Mouse (Mus musculus) Patski (cell line): ENCODE data around the gene Fam89a. TPM values are rescaled to one million over a fixed set of nuclear protein-coding genes. Genes with fewer than 3 reads are reported as not detected.

Experiments
- ATAC-seq: fragments of 100-300 bp; one replicate; pipeline ENCODE4 v1.8.0; 2021
- CTCF ChIA-PET: fragments of 350-600 bp; sonication (Branson Sonifier 250); formaldehyde crosslinking; loops from one replicate; lab custom pipeline; 2022; ENCODE audit warnings: inconsistent platforms; lab: Charles Lee
- POLR2A ChIA-PET: fragments of 350-600 bp; sonication (Branson Sonifier 250); formaldehyde crosslinking; loops from one replicate; lab custom pipeline; 2022; ENCODE audit warnings: antibody characterized with exemption, inconsistent platforms; lab: Charles Lee
- DNase-seq: peaks from one replicate; pipeline ENCODE4 v3.0.0-alpha.2; 2011; ENCODE audit warnings: low read depth, low spot score
- H3K27me3 ChIP-seq: fragments of 371-371 bp; one replicate; pipeline ENCODE4 v1.5.1; 2021
- CTCF ChIP-seq: fragments of 100-300 bp; IDR thresholded peaks from one replicate; pipeline ENCODE4 v1.5.1; 2021
- in situ Hi-C: fragments of 300-500 bp; cut with MboI; formaldehyde crosslinking; loops from 3 replicates; pipeline ENCODE4 v1.11.1; 2018; ENCODE audit warnings: low pct_unique_long_range_greater_than_20kb, mixed read lengths
- polyA plus RNA-seq: library from polyadenylated mRNA; unstranded; gene quantifications from one replicate; pipeline ENCODE4 v1.2.3, GENCODE M21; 2021

Fam89a gene
- polyA plus RNA-seq, 1 experiment from 2014 or later, result 1.2 TPM

- ChIA-PET CTCF (no interaction called here), POLR2A (interaction anchor here (1.1 kb wide), 1 partner anchor 70 kb away, joined by 3 read pairs; no protein-coding TSS in a partner anchor)
- H3K27me3 ChIP-seq, result no peaks in the 10 kb centered on the region
- in situ Hi-C loops, result no loop called here
- ATAC-seq (peak; percentile 6), DNase-seq (no peak)
- no peak for TF ChIP-seq CTCF
These were observed 30.4 kb downstream of the Fam89a start for GRCm38 (mm10) chr8:124720938-124721861.

DNA sequence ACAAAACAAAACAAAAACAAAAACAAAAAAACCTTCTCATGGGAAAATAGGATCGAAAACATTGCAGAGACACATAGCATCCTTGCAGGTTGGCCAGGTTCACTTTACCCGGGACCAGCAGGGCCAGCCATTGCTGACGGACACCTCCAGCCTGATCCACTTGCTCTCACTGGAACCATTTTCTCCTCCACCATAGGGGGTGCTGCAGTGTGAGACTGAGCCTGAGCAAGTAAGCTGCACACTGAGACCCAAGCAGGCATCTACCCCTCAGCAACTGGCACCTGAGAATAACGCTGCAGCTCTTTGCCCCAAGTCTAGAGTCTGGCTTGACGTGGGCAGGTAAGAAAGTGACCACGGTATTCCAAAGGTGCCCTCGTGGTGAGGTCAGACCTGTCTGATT lies 31.5 kb downstream of the Fam89a start:
- H3K27me3 ChIP-seq, result no peaks in the 10 kb centered on the region
- DNase-seq, result no peak
- no peak for TF ChIP-seq CTCF
- in situ Hi-C loops, result no loop called here
- ChIA-PET POLR2A (no interaction called here), CTCF (no interaction called here)
- ATAC-seq, result no peak

GRCm38 (mm10) chr8:124715736-124716135 lies 35.9 kb downstream of the Fam89a start:
- ATAC-seq, result no peak
- POLR2A ChIA-PET, result no interaction called here
- no peak for TF ChIP-seq CTCF
- in situ Hi-C loops, result no loop called here
- no peak for DNase-seq
- CTCF ChIA-PET, result no interaction called here
- H3K27me3 ChIP-seq, result no peaks in the 10 kb centered on the region

DNA sequence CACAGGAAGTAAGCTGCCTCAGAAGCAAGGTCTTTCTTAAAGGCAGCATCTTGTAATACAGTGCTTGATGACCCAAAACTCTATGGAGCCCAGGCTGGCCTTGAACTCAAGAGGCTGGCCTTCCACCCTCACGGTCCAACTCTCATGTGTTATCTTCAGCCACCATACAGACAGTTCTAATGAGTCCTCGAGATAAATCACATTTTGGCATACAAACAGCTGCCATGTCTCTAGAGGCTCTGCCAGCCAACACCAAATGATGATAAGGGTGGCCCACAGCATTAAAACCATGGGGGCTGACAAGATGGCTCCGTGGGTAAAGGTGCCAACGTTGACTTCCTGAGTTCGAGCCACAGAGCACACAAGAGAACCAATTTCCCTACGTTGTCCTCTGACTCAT lies 38.4 kb downstream of the Fam89a start:
- ATAC-seq, result no peak
- CTCF ChIA-PET, result no interaction called here
- no peak for TF ChIP-seq CTCF
- in situ Hi-C loops, result no loop called here
- POLR2A ChIA-PET, result interaction anchor here (0.6 kb wide), 1 partner anchor 31 kb away, joined by 3 read pairs; no protein-coding TSS in a partner anchor
- DNase-seq, result no peak
- H3K27me3 ChIP-seq, result no peaks in the 10 kb centered on the region

GRCm38 (mm10) chr8:124705823-124706222 lies 45.8 kb downstream of the Fam89a start:
- DNase-seq (no peak), ATAC-seq (no peak)
- in situ Hi-C loops, result no loop called here
- TF ChIP-seq CTCF, result no peak
- ChIA-PET POLR2A (no interaction called here), CTCF (no interaction called here)
- no peaks in the 10 kb centered on the region for H3K27me3 ChIP-seq

DNA sequence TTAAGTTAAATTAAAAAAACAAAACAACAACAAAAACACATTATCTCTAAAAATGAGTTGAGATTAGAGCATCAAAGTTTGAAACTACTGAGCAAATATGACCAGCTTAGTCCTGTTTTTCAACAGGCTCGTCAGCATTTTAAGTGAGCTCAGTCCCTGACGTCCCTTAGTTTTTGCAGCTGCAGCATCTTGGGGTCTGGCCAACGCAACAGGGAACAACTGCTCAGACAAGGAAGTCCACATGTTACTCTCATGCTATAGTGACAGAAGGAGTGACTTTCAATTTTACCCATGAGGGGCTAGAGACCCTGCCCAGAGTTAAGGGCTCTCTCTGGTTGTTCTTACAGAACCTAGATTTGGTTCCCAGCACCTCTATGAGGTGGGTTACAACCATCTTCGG lies 47.3 kb downstream of the Fam89a start:
- no peak for DNase-seq
- in situ Hi-C loops, result no loop called here
- TF ChIP-seq CTCF, result no peak
- POLR2A ChIA-PET, result interaction anchor here (1.0 kb wide), 1 partner anchor 14 kb away, joined by 3 read pairs; no protein-coding TSS in a partner anchor
- CTCF ChIA-PET, result no interaction called here
- ATAC-seq, result no peak
- H3K27me3 ChIP-seq, result no peaks in the 10 kb centered on the region

DNA sequence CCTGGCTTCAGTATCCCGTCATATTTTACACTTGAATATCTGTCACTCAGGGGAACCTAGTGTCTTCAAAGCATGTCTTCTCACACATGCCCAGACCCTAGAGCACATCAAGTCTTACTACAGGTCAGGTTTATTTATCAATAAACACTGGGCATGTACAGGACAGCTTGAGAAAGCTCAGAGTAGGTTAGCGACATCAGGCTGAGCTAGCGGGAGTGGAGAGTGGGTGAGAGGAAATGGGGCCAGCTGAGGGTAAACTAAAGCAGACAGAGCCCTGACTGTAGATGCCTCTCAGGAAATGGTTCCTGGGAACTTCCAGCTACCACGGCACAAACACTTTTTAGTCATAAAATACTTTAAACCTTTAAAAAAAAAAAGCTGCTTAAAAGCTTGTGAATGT lies 48.1 kb downstream of the Fam89a start:
- in situ Hi-C loops, result no loop called here
- no peaks in the 10 kb centered on the region for H3K27me3 ChIP-seq
- TF ChIP-seq CTCF, result no peak
- DNase-seq (no peak), ATAC-seq (no peak)
- POLR2A ChIA-PET, result no interaction called here
- CTCF ChIA-PET, result interaction anchor here (1.0 kb wide), 1 partner anchor 18 kb away, joined by 4 read pairs; no protein-coding TSS in a partner anchor

GRCm38 (mm10) chr8:124702183-124702582 lies 49.4 kb downstream of the Fam89a start:
- ChIA-PET POLR2A (interaction anchor here (0.6 kb wide), 1 partner anchor 8 kb away, joined by 5 read pairs; no protein-coding TSS in a partner anchor), CTCF (no interaction called here)
- no peak for TF ChIP-seq CTCF
- no peak for DNase-seq
- in situ Hi-C loops, result no loop called here
- no peaks in the 10 kb centered on the region for H3K27me3 ChIP-seq
- peak; percentile 44 for ATAC-seq

DNA sequence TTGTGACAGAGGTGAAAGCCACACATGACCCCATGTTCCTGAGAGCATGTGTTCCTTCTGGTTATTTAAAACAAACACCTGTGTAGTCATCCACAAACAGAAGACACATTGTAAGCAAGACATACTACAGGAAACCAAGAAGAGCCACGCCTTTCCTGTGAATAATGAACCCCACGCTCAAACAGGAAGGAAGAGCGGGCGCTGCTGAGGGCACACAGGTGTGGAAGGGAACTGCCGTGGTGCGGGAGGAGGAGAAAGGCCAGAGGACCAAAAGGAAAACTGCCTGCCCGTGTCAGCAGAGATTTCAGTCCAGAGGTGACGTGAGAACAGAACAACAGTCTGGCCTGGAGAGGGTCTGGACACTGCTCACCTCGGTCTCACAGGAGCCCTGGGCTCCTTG lies 50.6 kb downstream of the Fam89a start:
- in situ Hi-C loops, result no loop called here
- H3K27me3 ChIP-seq, result no peaks in the 10 kb centered on the region
- POLR2A ChIA-PET, result no interaction called here
- no peak for TF ChIP-seq CTCF
- CTCF ChIA-PET, result no interaction called here
- ATAC-seq (no peak), DNase-seq (no peak)

DNA sequence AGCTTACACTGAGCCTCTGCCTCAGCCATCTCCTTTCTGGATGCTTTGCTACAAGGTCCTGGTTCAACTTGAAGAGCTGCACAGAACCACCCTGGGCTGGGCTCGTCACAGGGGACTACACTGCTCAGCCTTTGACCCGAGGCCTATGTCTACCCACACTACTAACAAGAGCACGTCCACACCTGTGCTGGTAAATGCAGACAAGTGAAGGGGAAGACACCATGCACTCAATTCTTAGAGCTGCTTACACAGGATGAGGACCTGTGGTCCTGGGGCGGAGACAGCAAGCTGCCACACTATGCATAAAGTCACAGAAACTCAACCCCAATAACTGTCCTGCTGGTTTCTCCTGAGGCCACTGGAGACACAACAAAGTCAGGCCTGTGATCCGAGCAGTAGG lies 51.4 kb downstream of the Fam89a start:
- in situ Hi-C loops, result no loop called here
- CTCF ChIA-PET, result no interaction called here
- TF ChIP-seq CTCF, result no peak
- ATAC-seq (no peak), DNase-seq (no peak)
- no peaks in the 10 kb centered on the region for H3K27me3 ChIP-seq
- POLR2A ChIA-PET, result no interaction called here

- in situ Hi-C loops, result no loop called here
- POLR2A ChIA-PET, result no interaction called here
- DNase-seq (no peak), ATAC-seq (no peak)
- TF ChIP-seq CTCF, result no peak
- CTCF ChIA-PET, result no interaction called here
- H3K27me3 ChIP-seq, result no peaks in the 10 kb centered on the region
These were observed 56.1 kb downstream of the Fam89a start for GRCm38 (mm10) chr8:124695424-124696100.
